Mouse (Mus musculus) B cell, adult 2 months (primary cell): Measurements from ENCODE around the gene Ifrd2.

ENCODE experiments used
- DNase-seq, 2 experiments: peaks; one replicate each; pipeline ENCODE4 v3.0.0; 2022

The Ifrd2 gene

DNA sequence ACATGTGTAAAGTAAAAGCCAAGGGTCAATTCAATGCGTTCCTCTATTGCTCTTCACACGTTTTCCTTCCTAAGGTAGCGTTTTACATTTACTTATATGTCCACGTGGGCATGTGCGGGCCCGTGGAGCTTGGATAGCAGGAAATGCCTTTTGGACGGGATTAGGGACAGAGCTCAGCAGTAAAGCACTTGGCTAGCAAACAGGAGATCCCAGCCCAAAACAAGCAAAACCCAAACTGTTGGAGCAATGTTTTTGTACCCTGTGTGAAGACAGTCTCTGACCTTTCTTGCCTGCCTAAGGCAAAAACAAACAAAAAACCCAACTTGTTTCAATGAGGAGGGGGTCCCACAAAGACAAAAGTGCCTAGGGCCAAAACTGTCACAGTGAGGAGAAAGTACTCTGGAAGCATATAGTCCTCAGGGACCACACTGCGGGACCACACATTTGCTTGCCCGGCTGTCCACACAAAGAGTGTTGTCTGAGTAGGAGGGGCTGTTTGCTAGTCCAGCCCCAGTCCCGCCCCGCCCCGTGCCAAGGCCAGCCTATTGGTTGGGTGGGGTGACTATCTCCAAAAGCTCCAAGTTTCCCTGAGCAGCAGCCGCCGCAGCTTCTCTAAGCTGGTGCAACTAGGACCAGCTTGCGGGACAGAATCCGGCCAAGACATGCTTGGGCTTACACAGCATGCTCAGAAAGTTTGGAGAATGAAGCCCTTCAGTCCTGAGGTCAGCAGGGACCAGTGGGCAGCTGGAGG, 10.9 kb upstream of the Ifrd2 start, which contains the start of gene Hyal1:
Hyal1 (plus strand) TSS at position 571 of the 751 bp plus-strand sequence.
- DNase-seq: no peak

DNA sequence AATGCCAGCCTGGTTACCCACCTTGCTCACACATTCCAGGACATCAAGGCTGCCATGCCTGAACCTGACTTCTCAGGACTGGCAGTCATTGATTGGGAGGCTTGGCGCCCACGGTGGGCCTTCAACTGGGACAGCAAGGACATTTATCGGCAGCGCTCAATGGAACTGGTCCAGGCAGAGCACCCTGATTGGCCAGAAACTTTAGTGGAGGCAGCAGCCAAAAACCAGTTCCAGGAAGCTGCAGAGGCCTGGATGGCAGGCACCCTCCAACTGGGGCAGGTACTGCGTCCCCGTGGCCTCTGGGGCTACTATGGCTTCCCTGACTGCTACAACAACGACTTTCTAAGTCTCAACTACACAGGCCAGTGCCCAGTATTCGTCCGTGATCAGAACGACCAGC, 9.6 kb upstream of the Ifrd2 start:
- no peak for DNase-seq

DNA sequence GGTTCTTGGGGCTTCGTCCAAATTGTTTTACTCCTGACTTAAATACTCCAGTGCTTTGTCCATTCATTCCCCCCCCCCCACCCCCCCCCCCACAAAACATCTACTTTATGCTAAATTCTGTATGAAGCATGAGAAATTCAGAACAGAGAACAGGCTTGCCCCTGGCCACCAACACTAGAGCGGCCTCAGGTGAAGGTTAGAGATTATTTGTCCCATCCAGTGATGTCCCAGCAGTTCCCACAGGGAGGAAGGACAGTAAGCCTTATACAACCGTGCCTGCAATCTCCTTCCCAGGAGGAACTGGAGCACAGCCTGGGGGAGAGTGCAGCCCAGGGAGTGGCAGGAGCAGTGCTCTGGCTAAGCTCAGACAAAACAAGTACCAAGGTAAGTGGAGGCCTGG, 8.9 kb upstream of the Ifrd2 start, which contains the start of gene Naa80:
Naa80 (plus strand) TSS at position 301 of the 400 bp plus-strand sequence.
- DNase-seq: no peak

DNA sequence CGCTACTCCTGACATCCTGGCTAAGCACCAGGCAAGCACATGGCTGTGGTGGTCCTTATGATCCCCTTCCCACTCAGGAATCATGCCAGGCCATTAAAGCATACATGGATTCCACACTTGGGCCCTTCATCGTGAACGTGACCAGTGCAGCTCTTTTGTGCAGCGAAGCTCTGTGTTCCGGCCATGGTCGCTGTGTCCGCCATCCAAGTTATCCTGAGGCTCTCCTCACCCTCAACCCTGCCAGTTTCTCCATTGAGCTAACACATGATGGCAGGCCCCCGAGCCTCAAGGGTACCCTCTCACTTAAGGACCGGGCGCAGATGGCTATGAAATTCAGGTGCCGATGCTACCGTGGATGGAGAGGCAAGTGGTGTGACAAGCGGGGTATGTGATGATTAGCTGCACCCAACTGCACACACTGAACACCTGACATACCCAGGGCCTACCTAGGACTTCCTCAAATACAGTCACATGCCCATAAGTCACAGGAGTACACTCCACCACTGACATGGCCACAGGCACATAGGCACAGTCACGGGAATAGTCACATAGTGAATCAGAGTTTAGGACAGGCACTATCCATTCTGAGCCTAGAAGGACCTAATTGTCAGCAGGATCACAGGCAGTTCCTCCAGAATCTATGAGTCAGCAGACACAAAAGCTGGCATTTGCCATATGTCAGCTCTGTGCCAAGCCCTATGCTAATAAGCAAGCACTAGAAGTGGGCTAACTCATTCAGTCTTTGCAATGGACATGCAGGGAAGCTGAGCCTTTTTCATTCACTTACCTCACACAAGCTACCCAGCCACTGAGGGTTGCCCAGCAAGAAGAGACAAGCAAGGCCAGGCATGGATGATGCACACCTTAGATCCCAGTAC, 8.2 kb upstream of the Ifrd2 start:
- peak; percentile 42 to 51 for DNase-seq

DNA sequence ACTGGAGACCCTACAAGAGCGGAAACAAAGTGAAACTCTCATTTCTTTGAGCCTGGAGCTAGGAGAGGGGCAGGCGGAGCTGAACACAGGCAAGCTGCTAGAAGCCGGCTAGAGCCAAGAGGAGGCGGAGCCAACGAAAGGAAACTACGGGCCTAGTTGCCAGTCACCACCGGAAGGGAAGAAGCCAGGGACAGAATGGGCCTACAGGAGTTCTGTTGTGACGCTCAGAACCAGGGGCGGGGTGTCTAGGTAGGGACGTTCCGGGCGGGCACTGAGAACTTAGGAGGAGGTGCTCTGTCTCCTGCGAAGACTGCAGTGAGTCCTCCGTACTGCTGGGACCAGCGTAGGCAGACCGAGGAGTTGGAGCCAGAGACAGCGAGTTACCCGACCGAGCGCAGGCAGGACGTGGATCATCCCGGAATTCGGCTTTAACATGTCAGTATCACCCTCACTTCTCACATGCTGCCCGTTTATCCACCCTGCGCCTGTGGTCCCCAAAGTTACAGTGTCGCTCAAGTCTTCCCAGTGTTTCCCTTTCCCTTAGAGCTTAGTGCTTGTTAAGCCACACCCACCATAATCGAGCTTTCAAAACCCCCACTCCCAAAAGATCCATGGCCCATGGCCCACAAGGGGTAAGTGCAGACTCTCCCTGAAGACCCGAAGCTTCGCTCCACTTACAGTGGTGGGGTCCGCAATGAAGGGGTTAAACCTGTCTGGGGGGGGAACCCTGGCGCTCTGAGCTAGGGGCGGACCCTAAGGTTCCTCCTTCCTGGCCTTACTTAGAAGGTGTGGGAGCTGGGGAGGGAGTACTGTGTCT, 6.7 kb upstream of the Ifrd2 start, which contains the start of gene Hyal3:
Hyal3 (plus strand) TSS at position 318 of the 817 bp plus-strand sequence.
- DNase-seq: peak; percentile 76 to 78

DNA sequence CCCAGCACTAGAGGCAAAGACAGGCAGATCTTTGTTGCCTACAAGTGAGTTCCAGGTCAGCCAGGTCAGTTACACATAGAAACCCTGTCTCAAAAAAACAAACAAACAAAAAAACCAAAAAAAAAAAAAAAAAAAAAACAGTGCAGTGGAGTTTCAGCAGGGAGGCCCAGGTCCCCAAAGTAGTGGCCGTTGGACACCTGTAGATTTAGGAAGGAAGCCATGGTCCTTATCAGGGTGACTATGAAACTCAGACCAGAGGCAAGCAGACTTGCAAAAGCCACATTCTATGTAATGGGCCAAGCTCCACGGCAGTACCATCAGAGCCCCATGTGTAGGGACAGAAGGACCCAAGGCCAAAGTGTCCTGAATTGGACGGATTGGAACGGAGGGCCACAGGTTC, 5.9 kb upstream of the Ifrd2 start:
- DNase-seq: no peak

DNA sequence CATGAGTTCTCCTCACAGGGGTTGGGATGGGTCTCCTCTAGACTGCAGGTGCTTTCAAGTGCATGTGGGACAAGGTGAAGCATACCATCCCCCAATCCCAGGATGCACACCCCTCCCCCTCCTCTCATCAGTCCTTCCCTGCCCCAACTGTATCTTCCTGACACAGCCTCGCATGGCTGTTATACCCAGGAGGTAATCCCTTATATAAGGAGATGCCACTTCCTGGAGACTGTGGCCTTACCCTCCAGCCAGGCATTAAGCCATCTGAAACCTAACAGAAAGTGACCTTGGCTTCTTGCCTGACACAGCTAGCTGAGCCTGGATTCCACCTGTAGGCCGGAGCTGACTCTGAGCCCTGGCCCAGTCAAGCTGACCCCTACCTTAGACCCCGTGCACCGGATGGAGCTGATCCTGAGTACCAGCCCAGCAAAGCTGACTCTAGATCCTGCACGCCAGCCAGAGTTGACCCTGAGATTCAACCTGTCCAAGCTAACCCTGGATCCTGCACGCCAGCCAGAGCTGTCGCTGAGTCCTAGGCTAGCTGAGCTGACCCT, 4.9 kb upstream of the Ifrd2 start:
- DNase-seq: no peak

DNA sequence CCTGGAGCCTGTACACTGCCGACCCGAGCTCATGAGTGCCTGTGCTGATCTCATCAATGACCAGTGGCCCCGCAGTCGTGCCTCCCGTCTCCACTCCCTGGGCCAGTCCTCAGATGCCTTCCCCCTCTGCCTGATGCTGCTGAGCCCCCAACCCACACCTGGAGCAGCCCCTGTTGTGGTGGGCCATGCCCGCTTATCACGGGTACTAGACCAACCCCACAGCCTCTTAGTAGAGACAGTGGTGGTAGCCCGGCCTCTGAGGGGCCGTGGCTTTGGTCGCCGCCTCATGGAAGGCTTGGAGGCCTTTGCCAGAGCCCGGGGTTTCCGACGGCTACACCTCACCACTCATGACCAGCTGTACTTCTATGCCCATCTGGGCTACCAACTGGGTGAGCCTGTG, 4.3 kb upstream of the Ifrd2 start:
- DNase-seq: no peak

DNA sequence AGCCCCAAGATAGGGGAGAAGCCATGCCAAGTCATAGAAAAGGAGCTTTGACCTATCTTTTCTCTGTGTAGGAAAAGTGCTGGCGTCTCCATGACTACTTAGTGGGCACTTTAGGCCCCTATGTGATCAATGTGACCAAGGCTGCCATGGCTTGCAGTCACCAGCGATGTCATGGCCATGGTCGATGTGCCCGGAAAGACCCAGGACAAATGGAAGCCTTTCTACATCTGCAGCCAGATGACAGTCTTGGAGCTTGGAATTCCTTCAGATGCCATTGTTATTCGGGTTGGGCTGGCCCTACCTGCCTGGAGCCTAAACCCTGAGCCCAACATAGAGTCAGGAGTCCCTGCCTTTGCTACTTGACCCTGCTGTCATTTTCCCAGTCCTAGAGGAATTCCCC, 938 bp upstream of the Ifrd2 start:
- no peak for DNase-seq

DNA sequence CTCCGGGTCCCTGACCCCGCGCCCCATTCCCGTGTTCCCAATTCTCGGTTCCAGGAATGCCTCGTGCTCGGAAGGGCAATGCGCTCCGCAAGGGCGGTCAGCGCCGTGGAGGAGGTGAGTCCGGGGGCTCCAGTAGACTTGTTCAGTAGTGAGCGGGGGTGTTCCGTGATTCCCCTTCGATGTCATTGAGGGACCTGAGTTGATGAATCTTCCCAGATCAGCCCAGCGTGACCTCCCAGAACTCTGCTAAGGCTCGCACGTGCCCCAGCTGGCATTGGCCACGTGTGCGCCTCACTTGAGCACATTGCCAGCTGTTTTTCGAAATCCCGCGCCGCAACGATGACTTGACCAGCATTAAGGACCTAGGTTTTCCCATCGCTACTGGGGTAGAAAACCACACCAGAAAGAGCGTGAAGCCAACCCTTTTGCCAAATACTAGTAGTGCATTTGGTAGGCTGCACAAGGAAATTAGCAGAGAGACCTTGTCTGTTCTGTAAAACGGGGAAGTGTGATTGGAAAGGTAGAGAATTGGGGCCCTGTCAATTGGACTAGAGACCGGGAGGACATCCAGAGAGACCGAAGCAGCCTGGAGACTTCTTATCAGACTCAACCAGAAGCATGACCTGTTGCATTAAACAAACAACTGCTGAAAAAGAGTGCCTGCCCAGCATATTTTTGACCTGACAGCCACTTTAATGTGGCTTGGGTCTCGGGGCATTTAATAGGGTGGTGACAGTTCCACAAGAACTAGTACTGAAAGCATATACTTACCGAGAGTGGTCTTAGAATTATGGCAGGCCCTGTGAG, 594 bp downstream of the Ifrd2 start:
- no peak for DNase-seq

DNA sequence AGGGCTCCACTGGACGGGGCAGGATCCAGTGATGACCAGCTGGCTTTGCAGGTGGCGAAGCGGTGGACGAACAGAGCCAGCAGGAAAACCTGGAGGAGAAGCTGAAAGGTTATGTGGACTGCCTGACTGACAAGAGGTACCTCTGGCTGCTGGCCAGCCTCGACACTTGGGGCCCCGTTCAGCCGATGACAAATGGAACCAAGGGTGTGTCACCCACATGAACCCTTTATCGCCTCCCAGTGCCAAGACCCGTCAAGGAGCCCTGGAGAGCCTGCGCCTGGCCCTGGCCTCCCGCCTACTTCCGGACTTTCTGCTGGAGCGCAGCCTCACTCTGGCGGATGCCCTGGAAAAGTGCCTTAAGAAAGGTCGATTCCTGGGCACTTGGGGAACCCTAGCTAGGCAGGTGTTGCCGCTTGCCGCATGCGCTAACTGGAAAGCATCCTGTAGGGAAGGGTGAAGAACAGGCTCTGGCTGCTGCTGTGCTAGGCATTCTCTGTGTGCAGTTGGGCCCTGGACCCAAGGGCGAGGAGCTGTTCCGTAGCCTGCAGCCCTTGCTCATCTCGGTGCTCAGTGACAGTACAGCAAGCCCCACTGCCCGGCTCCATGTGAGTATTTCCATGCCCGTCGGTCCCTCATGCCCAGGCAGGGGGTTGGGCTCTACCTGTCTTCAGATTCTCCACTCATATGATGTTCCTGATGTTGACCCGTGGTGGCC, 2.8 kb downstream of the Ifrd2 start:
- no peak for DNase-seq

DNA sequence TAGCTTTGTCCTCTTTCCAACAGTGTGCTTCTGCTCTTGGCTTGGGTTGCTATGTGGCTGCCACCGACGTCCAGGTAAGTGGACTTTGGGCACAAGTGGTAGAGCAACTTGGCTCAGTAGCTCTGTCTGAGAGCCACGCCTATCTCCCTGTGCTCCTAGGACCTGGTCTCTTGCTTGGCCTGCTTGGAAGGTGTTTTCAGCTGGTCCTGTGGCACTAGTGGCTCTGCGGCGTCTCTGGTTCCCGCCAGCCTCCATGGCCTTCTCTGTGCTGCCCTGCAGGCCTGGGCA, 3.3 kb downstream of the Ifrd2 start:
- DNase-seq: no peak

DNA sequence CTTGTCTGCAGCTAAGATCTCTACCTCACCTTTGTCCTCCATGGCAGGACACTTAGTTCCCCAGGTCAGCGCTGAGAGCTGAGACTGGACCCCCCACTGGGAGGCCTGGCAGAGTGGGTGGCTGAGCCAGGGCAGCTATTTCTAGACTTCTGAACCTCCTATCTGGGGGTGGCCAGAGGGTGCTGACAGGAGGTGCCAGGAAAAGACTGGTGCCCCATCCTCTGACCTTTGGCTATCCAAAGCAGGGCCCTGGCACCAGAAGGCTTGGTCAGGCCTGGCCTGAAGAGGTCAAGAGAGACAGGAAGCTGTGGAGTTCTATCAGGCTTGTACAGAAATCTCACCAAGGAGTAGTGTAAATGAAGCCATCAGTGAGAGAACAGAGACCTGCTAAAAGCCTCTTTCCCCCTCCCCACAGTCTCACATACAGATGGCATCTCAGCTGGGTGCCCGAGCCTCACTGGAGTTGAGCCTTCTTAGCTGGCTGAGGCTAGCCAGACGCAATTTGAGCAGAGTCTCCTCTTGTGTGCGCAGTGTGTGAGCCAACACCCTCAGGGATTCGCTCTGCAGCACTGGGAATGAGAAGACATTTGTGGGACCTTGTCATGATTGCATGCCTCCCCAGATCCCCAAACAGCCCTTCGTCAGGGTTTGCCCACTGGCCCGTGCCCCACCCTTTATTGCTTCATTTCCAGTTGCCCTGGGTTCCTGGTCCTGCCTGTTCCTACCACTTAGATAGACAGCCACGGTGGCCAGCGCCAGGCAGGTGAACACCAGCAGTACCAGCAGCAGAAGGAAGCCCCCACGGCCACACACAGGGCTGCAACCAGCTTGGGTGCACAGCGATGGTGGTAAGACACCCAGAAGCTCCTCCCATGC, 5.9 kb downstream of the Ifrd2 start:
- DNase-seq: no peak

DNA sequence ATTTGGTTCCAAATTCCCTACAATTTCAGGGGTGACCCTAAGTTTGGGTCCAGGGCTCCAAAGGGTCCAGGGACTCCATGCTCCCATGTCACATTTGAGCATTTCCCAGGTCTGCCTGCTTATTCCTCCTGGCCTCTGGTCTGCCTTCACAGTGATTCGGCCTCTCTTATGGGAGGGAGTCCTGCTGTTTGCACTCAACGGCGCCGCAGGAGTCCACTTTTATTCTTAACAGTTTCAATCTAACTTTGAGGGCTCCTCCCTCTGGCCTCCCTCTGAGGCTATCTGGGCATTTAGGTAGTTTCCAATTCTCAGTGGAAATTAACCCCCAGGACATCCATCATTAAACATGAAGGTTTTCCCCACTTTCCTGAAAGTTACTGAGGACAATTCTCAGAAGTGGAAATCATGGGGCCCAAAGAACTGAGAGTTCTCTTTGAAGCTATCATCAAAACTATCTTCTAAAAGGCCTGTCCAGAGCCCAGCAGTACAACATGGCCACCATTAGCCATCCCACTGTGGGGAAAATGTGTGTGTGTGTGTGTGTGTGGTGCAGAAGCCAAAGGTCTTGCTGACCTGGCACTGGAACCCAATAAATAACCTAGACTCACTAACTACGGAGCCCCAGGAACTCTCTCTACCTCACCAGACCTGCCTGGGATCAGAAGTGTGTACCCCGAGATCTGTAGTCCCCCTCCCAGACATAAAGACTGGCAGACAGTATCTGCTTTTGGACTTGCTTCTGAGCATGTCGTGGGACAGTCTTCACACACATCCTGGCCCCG, 7.0 kb downstream of the Ifrd2 start:
- DNase-seq: no peak

DNA sequence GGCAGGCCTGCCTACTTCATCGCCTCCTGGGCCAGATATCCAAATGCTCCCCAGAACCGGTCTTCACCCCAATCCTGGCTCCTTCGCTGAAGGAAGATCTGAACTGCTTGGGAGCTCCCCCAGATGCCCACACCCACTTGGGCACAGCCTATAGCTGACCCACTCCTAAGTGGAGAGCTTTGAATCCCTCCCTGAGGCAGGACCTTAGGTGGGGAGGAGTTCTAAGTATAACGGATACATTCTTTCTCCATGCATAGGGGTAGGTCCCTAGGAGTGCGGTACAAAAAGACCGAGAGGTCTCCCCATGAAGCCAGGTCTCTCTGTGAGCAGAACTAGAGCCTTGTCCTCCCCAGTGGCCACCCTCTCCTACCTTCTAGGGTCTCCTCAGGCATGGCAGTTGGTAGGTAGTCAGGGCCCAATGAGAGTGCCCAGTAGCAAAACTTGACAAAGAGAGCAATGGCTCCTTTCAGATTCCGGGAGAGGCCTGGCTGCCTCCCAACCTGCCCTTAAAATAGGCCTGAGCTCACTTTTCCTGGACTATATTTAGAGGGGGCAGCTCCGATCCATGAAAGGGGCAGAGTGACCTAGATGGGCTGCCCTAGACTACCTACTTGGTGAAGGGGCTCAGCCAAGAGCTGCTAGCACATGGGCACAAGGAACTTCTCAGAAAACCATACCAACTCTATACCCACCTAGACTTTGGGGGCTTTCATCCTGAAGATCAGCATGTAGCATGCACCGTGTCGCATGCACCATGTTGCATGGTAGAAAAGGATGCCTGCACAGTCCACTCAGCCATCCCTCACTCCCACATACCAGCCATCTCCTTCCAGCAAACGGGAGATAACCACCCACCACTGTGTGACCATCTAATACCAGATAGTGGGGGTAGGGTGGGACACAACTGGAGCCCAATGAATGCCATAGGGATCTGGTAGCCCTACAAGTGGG, 9.5 kb downstream of the Ifrd2 start:
- no peak for DNase-seq

DNA sequence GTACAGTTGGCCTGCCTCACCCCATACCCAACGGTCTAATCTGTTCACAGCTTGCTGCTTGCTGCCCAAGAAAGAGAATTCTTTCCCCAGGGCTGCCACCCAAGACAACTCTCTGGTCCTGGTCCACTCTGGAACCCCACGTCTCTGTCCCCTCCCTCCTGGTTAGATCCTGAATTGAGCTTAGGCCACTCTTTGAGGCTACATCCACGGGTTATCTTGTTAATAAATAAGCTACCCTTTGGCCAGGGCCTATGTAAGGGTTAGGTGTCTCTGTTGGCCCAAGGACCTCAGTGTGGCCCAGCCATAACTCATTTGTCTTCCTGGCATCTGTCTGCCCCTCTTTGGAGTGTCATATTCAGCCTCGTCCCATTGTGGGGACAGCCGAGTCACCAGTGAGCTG, 10.9 kb downstream of the Ifrd2 start:
- DNase-seq: no peak

DNA sequence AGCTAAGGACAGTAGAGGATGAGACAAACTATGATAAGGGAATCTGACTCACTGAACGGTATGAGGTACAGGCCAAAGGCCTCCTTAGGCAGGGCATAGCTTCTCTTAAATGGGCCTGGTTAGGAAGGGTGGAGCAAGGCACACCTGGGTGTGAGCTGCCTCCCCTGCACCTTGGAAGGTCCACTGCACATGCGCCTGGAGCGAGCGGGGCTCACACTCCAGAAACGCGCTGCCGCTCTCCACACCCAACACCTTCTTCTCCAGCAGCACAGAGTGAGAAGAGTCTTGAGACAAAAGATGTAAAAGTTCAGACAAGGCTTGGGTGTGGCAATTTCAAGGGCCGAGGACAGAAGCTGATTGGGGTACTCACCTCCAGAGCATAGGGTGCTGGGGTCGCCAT, 12.0 kb downstream of the Ifrd2 start:
- DNase-seq: no peak

DNA sequence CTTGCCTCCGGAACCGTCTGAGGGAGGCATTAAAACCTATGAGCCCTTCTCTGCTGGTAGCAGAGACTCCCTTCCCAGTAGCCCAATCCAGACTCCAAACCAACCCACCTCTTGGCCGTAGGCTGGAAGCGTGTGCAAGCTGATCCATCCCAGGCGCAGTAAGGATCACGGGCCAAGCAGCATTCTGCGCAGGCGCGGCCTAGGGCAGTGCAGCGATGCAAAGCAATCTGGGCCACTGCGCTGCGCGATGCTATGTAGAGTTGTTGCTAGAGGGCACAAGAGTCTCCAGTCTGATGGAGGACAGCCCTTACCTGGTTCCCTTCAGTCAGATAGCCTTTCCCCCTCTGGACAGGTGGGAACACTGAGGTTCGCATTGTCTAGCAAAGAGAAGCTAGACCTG, 12.4 kb downstream of the Ifrd2 start:
- no peak for DNase-seq
